Mouse (Mus musculus) hindbrain, embryonic 13.5 days (tissue): ENCODE results near the gene Caly. TPM values are rescaled to one million over a fixed set of nuclear protein-coding genes. Genes with fewer than 3 reads are reported as not detected.

Source experiments
- ATAC-seq: fragments of 200-750 bp; cut with Nextera tagmentation; 2 replicates; pipeline ENCODE4 v1.8.0; 2017; ENCODE audit warnings: moderate TSS enrichment; ENCODE audit not compliant: low FRiP score
- H3K27ac ChIP-seq: fragments of 300-500 bp; sonication (generic); 2 replicates; pipeline ENCODE4 v1.5.1; 2015; ENCODE audit warnings: inconsistent platforms, mild to moderate bottlenecking, moderate library complexity
- H3K27me3 ChIP-seq: fragments of 300-500 bp; sonication (generic); 2 replicates; pipeline ENCODE4 v1.6.1; 2015; ENCODE audit warnings: mild to moderate bottlenecking, inconsistent platforms
- H3K36me3 ChIP-seq: fragments of 300-500 bp; sonication (generic); 2 replicates; pipeline ENCODE4 v1.6.1; 2015; ENCODE audit warnings: mild to moderate bottlenecking, inconsistent platforms
- H3K4me1 ChIP-seq: fragments of 300-500 bp; sonication (generic); replicated peaks from 2 replicates; pipeline ENCODE4 v1.6.1; 2015; ENCODE audit warnings: inconsistent platforms
- H3K4me2 ChIP-seq: fragments of 300-500 bp; sonication (generic); 2 replicates; pipeline ENCODE4 v1.6.1; 2015; ENCODE audit warnings: inconsistent platforms, mild to moderate bottlenecking, moderate library complexity
- H3K4me3 ChIP-seq: fragments of 300-500 bp; sonication (generic); 2 replicates; pipeline ENCODE4 v1.5.1; 2015; ENCODE audit warnings: mild to moderate bottlenecking, inconsistent platforms
- H3K9ac ChIP-seq: fragments of 300-500 bp; sonication (generic); 2 replicates; pipeline ENCODE4 v1.6.1; 2015; ENCODE audit warnings: mild to moderate bottlenecking, inconsistent platforms
- H3K9me3 ChIP-seq: fragments of 300-500 bp; sonication (generic); 2 replicates; pipeline ENCODE4 v1.6.1; 2016; ENCODE audit warnings: inconsistent platforms
- WGBS: fragments of 180-500 bp; shearing (Covaris S2); methylation state at CpG from one replicate; pipeline ENCODE4 v1.1.7; 2015; 5-methylcytosine and 5-hydroxymethylcytosine counted together
- polyA plus RNA-seq: library from polyadenylated mRNA; unstranded; fragments of >200 nt; fragmentation: Nextera tagmentation; extraction: Ambion mirVana; gene quantifications from 2 replicates; pipeline ENCODE4 v1.2.1, GENCODE M21; 2015

The Caly gene
- polyA plus RNA-seq, 1 experiment from 2014 or later = 105 TPM

DNA sequence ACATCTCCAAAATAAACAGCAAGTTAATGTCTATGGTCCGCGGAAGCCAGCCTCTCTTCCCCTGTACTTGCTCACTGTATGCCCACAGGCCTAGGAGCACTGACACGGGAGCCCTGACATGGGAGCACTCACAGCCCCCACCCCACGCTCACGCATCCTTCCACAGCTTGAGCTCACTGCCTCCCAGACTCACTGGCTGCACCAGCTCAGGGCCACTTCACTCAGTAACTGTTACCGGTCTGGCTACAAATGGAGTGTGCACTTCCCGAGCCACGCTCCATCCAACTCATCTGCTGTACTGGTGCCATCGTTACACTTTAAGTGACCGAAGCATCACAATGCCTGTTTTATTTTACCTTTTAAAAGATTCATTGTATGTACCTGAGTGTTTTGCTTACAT is 50.0 kb downstream of the Caly start:
- no peak overlapping the region for H3K4me2 ChIP-seq
- no peak overlapping the region for H3K4me3 ChIP-seq
- H3K4me1 ChIP-seq = peaks cover 24% of the 10 kb centered on the region
- no peaks in the 10 kb centered on the region for H3K9me3 ChIP-seq
- no peaks in the 10 kb centered on the region for H3K27me3 ChIP-seq
- ATAC-seq = no peak
- no peak overlapping the region for H3K27ac ChIP-seq
- peaks cover 63% of the 10 kb centered on the region for H3K36me3 ChIP-seq
- H3K9ac ChIP-seq = no peak overlapping the region
- WGBS = 95% methylated on average over 10 of the region's 10 CpGs

GRCm38 (mm10) chr7:140031771-140032170 is 50.6 kb downstream of the Caly start:
- WGBS = 94% methylated on average over 12 of the region's 12 CpGs
- Histone ChIP-seq H3K9me3 (no peaks in the 10 kb centered on the region), H3K4me1 (peaks cover 18% of the 10 kb centered on the region), H3K4me2 (no peak overlapping the region), H3K9ac (no peak overlapping the region), H3K27me3 (no peaks in the 10 kb centered on the region), H3K27ac (no peak overlapping the region), H3K4me3 (no peak overlapping the region), H3K36me3 (peaks cover 63% of the 10 kb centered on the region)
- ATAC-seq = no peak

Other genes starting within 250 kb of the Caly start
- gene Adgra1, start 248.4 kb downstream of the Caly start, polyA plus RNA-seq = 27.5 and 33.0 TPM in 2 replicates
- gene Kndc1, start 187.9 kb downstream of the Caly start, polyA plus RNA-seq = 8.3 and 10.0 TPM in 2 replicates
- not detected in 2 replicates for gene Utf1, start 138.8 kb downstream of the Caly start, polyA plus RNA-seq
- gene 6430531B16Rik, start 103.8 kb downstream of the Caly start, polyA plus RNA-seq = 0.91 and 1.2 TPM in 2 replicates
- gene Adam8, start 90.0 kb downstream of the Caly start, polyA plus RNA-seq = 3.9 and 5.3 TPM in 2 replicates
- gene Zfp511, start 46.2 kb downstream of the Caly start, polyA plus RNA-seq = 52.5 and 54.2 TPM in 2 replicates
- 55.8 and 60.9 TPM in 2 replicates for gene Tubgcp2, start 45.9 kb downstream of the Caly start, polyA plus RNA-seq
- 16.5 and 28.5 TPM in 2 replicates for gene Msx3, start 33.5 kb downstream of the Caly start, polyA plus RNA-seq
- not detected in 2 replicates for gene Prap1, start 10.8 kb upstream of the Caly start, polyA plus RNA-seq
- 27.9 and 30.4 TPM in 2 replicates for gene Fuom, start 19.9 kb upstream of the Caly start, polyA plus RNA-seq
- gene Paox, start 33.3 kb upstream of the Caly start, polyA plus RNA-seq = 10.0 and 11.8 TPM in 2 replicates
- gene Echs1, start 33.9 kb upstream of the Caly start, polyA plus RNA-seq = 123 and 125 TPM in 2 replicates
- gene Mtg1, start 55.0 kb upstream of the Caly start, polyA plus RNA-seq = 28.3 and 30.6 TPM in 2 replicates
- gene Sprn, start 72.3 kb upstream of the Caly start, polyA plus RNA-seq = 10.8 and 11.0 TPM in 2 replicates
- gene Olfr522, start 82.2 kb upstream of the Caly start, polyA plus RNA-seq = not detected in 2 replicates
- gene Olfr523, start 90.7 kb upstream of the Caly start, polyA plus RNA-seq = not detected in 2 replicates
- not detected in 2 replicates for gene Olfr524, start 123.4 kb upstream of the Caly start, polyA plus RNA-seq
- not detected in 2 replicates for gene Cd163l1, start 135.7 kb upstream of the Caly start, polyA plus RNA-seq
- not detected in 2 replicates for gene 5830411N06Rik, start 164.7 kb upstream of the Caly start, polyA plus RNA-seq
- gene Olfr525, start 238.3 kb upstream of the Caly start, polyA plus RNA-seq = not detected in 2 replicates